Mouse (Mus musculus) liver, adult 2 months (tissue): ENCODE results near the gene Ing5.
"Not testable (repeated sequence)": the region's sequence is repeated elsewhere in the genome, so short reads cannot be mapped to it uniquely, and the experiment has no call there.

Source experiments
- CTCF ChIP-seq: fragments of 200-500 bp; IDR thresholded peaks from 2 replicates; pipeline ENCODE4 v1.5.1; 2011; ENCODE audit warnings: low read depth, low read length, control low read depth
- POLR2A ChIP-seq: fragments of 200-500 bp; IDR thresholded peaks from 2 replicates; pipeline ENCODE4 v1.6.1; 2011; ENCODE audit warnings: low read length, control low read depth; ENCODE audit not compliant: insufficient read depth; ENCODE audit errors: extremely low read depth

DNA sequence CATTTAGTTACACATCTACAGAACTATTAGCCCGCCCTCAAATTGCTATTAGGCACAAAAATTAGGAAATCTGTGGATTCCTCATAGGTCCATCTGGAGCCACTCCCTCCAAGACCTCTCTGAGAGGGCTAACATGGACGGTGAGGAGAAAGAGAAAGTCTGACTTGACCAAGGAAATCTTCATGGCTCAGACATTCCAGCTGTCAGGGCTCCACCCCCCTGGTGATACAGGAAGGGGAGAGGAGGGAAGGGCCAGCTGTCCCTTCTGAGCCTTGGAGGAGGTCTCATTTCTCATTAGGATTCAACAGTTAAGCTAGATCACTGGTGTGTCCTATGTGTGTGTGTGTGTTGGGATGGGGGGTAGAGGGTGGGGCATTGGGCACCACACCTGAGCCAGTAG is 57.3 kb downstream of the Ing5 start, which contains the start of gene Gal3st2:
- not testable (repeated sequence) for TF ChIP-seq CTCF, POLR2A
